Mouse (Mus musculus) cerebellum, adult 11 months (tissue): ENCODE measurements around the gene Edn2.

Source experiments
- DNase-seq: peaks from one replicate; pipeline ENCODE4 v3.0.0; 2022

Edn2 gene

GRCm38 (mm10) chr4:120158714-120159310 lies 2.2 kb upstream of the Edn2 start:
- DNase-seq, result no peak

- DNase-seq, result no peak
Observed at GRCm38 (mm10) chr4:120162586-120162985, 1.6 kb downstream of the Edn2 start.

GRCm38 (mm10) chr4:120163242-120163641 lies 2.2 kb downstream of the Edn2 start:
- DNase-seq, result peak; percentile 85

- no peak for DNase-seq
Observed at GRCm38 (mm10) chr4:120164316-120164715, 3.3 kb downstream of the Edn2 start.

GRCm38 (mm10) chr4:120167778-120168177 lies 6.8 kb downstream of the Edn2 start:
- no peak for DNase-seq

GRCm38 (mm10) chr4:120168346-120168745 lies 7.3 kb downstream of the Edn2 start:
- DNase-seq, result no peak

- no peak for DNase-seq
Observed at GRCm38 (mm10) chr4:120170387-120170936, 9.5 kb downstream of the Edn2 start.

- DNase-seq, result no peak
Observed at GRCm38 (mm10) chr4:120172050-120172684, 11.2 kb downstream of the Edn2 start.

GRCm38 (mm10) chr4:120179123-120179522 lies 18.1 kb downstream of the Edn2 start:
- DNase-seq, result no peak

GRCm38 (mm10) chr4:120180535-120180934 lies 19.5 kb downstream of the Edn2 start:
- no peak for DNase-seq

GRCm38 (mm10) chr4:120184374-120184991 lies 23.5 kb downstream of the Edn2 start:
- no peak for DNase-seq

GRCm38 (mm10) chr4:120186441-120186840 lies 25.4 kb downstream of the Edn2 start:
- DNase-seq, result no peak

GRCm38 (mm10) chr4:120186934-120187333 lies 25.9 kb downstream of the Edn2 start:
- DNase-seq, result no peak

GRCm38 (mm10) chr4:120188204-120188603 lies 27.2 kb downstream of the Edn2 start:
- no peak for DNase-seq

- peak; percentile 88 for DNase-seq
Observed at GRCm38 (mm10) chr4:120188651-120189161, 27.7 kb downstream of the Edn2 start.

- peak; percentile 63 for DNase-seq
Observed at GRCm38 (mm10) chr4:120189941-120190340, 28.9 kb downstream of the Edn2 start.

GRCm38 (mm10) chr4:120191987-120192386 lies 31.0 kb downstream of the Edn2 start:
- no peak for DNase-seq

- DNase-seq, result no peak
Observed at GRCm38 (mm10) chr4:120194026-120194425, 33.0 kb downstream of the Edn2 start.

- no peak for DNase-seq
Observed at GRCm38 (mm10) chr4:120194965-120195364, 34.0 kb downstream of the Edn2 start.

- no peak for DNase-seq
Observed at GRCm38 (mm10) chr4:120199184-120199885, 38.3 kb downstream of the Edn2 start.

GRCm38 (mm10) chr4:120200551-120201266 lies 39.7 kb downstream of the Edn2 start:
- no peak for DNase-seq

GRCm38 (mm10) chr4:120204357-120204942 lies 43.4 kb downstream of the Edn2 start:
- no peak for DNase-seq
